Mouse (Mus musculus) NIH3T3 (cell line): ENCODE measurements around the gene Slc35b2.

Source experiments
- DNase-seq: peaks from one replicate; pipeline ENCODE4 v3.0.0-alpha.2; 2012; ENCODE audit warnings: low read depth

The Slc35b2 gene

DNA sequence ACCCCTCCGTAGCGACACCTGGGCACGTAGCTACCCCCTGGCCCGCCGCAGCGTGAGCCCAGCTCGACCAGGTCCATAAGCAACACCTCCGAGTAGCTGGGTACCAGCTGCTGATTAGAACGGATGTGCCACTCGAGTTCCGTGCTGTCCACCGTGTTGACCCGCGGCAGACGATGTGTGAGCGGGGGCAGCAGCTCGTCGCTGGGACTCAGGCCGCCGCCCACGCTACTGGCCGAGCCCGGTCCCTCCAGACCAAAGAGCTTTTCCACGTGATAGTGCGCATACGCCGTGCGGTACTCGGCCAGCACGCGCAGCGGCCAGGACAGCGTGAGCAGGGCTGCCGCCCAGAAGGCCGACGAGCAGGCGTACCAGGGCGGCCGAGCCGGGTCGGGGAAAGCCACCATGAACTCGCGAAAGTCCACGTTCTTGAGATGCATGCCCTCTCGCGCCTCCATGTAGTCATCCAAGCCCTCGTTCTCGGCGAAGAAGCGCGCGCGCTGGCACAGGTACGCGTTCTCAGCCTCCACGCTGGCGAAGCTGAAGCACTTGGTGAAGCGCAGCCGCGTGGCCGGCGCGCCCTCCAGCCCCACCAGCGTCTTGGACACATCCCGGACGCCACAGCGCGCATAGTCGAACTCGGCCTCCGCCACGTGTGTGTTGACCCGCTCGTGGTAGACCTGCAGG, 18.3 kb upstream of the Slc35b2 start:
- no peak for DNase-seq

DNA sequence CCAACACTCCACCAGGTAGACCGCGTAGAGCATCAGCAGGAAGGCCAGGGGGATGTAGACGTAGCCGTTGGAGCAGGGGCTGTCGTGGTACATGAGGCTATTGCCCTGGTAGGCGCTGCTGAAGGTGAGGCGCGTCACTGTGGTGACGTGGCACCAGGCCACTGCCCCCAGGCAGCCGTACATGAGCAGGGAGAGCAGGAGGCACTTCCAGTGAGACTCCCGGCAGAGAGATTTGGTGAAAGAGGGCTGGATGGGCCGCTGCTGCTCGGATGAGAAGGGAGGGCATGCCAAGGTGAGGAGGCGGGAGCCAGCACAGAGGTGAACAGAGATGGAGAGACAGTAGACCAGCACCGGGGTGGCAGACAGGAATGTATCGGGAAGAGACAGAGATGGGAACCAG, 16.7 kb upstream of the Slc35b2 start:
- no peak for DNase-seq

DNA sequence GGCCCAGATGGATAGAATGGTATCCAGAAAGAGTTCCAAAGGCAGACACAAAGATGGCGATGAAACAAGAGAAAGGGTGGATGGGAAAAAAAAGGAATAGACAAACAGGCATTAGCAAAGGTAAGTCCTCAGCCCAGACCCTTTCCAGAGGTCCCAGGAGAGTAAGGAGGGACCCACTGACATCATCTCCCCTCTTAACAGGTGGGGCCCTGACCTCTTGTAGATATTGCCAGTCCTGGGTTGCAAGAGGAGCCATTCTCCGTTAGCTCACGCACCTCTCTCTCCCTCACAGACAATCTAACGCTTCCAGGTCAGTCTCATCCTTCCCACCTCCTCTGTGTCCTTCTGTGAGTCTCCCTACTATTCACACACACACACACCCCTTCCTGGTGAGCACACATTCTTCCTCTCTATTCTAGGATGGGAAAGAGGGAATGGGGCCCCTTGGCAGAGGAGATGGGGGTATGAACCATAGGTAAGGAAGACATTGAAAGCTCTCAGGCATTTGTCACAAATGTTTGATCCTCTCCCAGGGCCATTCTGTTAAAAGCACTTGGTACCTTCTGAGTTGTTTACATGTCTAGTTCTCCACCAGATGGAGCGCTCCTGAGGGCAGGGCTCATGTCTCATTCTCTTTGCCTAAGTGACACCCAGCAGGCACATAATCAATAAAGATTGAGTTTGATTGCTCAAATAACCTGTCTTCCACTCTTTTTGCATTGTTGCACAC, 16.0 kb upstream of the Slc35b2 start:
- DNase-seq, result no peak

DNA sequence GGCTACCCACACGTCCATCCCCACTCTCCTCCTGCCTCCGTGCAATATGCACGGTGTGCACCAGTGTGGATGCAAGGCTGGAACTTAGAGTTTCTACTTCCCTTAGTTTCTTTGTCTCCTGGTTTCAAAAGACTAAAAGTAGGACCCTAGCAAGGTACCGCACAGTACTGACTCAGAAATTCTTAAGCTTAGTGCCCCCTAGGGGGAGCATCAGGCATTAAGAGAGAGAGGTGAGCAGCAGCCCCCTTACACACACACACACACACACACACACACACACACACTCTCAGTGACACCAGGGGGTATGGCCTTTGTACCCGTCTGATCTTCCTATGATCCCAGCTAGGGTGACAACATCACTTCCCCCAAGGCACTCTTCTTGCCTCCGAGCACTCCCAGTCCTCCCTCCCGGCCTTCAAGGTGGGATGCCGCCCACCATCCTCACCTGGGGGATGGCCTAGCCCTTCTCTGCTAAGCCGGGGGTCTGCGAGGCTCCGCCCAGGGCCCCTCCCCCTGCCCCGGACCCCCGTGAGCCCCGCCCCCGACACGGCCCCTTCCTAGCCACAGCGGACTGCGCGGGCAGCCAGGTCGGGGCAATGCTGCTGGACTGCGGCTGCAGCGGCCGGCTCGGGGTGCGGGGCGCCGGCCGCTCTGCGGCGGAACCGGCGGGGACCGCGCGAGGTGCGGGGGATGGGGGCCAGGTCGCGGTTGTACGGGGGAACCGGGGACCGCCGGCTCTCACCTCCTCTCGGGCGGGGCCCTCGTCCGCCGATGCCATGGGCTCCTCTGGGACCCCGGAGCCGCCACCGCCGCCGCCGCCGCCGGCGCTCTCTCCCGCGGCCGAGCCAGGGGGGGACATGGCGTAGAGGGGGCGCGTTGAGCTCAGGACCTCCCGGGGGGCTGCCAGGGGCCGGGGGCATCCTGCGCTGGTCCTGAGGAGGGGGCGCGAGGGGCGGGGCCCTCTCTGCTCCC, 14.8 kb upstream of the Slc35b2 start:
- DNase-seq, result no peak

DNA sequence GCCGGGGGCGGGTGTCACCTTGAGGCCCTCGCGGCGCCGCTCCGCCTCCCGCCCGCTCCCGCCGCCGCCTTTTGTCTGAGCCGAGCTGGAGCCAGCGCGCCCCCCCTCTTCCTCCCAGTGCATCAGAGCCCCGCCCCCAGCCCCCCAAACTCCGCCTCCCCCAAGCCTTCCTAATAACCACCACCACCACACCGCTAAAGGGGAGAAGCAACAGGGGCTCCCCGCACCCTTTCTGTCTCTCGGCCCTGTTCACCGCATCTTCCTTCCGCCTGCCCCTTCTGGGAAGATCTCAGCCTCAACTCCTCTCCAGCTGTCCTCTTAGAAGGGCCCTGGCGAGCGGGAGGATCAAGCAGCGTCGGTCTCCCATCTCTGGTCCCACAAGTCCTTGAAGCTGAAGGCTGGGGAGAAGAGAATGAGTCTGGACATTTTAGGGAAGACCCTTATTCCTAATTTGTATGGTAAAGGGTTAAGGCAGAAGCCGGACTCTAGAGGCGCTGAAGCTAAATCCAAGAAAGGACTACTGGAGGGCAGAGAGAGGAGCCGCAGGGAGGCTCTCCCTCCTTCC, 14.0 kb upstream of the Slc35b2 start, which contains the start of gene Tmem151b:
Tmem151b (minus strand) TSS at position 61 of the 565 bp plus-strand sequence.
- DNase-seq, result no peak

DNA sequence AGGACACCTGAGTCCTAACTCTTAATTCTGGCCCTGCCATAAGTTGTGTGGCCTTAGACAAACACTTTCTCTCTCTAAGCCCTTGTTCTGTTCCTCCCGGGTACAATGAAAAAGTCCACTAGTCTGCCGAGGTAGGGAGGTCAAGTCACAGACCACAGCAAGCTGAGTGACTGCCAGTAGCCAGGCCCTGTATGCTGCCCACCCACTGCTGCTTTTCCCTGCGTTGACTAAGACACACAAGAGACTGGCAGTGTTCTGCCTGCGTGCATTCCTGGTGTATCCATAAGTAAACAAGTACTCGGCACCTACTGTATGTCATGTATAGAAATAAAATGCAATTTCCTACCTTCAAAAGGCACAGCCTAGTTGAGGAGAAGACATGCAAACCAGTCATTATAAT, 13.4 kb upstream of the Slc35b2 start:
- no peak for DNase-seq

DNA sequence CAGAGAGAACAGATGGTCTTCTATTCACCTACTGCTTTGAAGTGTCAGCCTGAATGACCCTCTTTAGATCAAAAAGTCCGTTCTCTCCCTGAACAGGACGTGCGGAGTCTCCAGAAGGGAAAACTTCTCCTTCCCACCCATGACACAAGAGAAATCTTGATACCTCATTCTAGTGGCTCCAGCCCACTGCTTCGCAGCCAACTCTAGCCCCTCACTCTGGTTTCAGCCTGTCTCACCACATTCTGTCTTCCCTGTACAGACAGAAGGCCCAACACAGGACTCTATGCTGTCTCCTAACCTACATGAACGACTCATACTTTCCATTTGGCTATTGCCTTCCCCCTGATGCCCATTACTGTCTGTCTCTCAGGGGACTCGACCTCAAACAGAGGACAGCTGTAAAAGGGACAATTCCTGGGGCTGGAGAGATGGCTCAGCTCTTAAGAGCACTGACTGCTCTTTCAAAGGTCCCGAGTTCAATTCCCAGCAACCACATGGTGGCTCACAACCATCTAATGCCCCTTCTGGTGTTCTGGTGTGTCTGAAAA, 12.4 kb upstream of the Slc35b2 start:
- DNase-seq, result no peak

DNA sequence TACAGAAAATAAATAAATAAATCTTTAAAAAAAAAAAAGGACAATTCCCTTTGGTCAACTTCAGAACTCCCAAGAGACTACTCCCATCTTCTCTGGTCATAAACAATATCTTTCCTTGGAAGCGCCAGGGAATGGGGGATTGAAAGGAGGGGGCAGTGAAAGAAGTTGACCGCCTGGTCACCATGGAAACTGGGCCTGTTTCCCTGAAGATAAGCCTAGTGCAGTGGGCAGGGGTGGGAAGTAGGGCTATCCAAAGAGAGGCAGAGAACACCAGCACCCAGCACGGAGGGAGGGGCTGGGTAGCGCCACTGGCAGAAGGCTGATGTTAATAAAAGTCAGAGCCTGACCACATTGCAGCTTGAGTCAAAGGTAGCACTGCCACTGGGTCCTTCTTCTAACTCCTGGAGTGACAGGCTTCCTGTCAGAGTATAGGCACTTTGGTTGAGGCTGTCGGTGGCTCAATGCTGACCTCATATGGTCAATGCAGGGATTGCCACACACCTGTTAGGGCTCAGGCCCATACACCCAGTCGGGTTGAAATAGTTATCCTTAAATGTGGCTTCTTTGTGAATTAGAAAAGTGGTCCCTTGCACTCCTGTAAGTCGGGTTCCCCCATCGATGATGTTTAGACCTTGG, 11.7 kb upstream of the Slc35b2 start:
- peak; percentile 86 for DNase-seq

DNA sequence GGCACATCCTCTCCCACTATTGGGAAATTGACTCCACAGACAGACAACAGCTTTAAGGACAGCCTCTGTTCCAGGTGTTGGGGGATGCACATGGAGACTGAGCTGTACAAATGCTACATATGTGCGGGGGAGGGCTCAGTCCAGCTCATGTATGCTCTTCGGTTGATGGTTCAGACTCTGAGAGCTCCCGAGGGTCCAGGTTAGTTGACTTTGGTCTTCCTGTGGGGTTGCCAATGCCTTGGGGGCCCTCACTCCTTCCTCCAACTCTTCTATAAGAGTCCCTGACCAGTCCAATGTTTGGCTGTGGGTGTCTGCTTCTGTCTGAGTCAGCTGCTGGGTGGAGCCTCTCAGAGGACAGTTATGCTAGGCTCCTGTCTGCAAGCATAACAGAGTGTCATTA, 10.6 kb upstream of the Slc35b2 start:
- no peak for DNase-seq

DNA sequence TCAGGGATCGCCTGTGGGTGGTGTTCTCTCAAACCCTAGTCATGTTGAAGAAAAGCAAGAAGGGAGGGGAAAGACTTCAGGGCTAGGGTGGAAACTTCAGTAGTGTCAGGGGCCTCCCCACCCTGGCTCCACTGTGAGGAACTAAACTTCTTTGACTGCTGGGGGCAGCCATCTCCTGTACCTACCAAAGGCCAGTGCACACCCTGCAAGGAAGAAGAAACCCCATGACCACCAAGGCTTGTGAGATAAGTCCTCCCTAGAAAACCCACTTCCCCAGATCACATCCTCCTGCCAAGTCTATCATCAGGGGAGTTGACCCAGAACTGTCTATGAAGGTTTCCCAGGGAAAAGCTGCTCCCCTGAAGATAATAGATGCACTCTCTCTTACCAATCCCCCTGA, 9.3 kb upstream of the Slc35b2 start:
- no peak for DNase-seq

DNA sequence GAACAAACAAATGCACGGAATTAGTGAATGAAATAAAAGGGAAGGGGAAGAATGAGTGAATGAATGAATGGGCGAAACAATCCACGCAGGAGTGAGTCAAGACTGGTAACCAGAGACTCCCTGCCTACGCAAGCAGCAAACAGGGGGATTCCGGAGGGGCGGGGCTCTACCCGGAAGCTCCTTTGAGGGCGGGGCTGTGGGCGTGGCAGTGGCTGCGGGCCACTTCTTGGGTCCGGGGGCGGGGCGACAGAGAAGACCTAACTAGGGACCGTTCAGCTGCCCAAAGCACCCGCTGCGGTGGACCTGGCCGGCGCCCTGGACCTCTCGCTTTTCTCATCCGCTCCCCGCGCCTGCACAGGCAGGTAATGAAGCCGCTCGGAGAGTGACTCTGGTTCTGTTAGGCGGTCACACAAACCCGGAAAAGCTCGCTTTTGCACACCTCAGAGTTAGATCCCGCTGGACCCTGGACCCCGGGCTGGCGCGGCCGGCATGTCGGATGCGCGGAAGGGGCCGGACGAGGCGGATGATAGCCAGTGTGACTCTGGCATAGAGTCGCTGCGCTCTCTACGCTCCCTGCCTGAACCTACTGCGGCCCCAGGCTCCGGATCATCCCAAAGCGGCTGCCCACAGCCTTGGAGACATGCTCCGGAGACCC, 8.1 kb upstream of the Slc35b2 start, which contains the start of gene Nfkbie:
Nfkbie (plus strand) TSS at position 252 of the 655 bp plus-strand sequence.
- DNase-seq, result peak; percentile 97

DNA sequence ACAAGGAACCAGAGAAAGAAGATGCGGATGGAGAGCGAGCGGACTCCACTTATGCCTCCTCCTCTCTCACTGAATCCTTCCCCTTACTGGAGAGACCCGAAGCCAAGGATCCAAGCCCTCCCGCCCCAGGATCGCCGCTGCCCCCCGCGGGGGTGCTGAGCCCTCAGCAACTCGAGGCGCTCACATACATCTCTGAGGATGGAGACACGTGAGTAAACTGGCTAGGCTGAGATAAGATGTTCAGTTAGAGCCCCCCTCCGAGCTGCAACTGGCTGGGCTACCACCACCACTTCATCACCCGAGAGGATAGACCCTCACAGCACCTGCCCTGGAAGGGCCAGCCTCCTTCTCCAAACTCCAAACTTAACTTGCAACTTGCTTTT, 7.6 kb upstream of the Slc35b2 start:
- DNase-seq, result no peak

DNA sequence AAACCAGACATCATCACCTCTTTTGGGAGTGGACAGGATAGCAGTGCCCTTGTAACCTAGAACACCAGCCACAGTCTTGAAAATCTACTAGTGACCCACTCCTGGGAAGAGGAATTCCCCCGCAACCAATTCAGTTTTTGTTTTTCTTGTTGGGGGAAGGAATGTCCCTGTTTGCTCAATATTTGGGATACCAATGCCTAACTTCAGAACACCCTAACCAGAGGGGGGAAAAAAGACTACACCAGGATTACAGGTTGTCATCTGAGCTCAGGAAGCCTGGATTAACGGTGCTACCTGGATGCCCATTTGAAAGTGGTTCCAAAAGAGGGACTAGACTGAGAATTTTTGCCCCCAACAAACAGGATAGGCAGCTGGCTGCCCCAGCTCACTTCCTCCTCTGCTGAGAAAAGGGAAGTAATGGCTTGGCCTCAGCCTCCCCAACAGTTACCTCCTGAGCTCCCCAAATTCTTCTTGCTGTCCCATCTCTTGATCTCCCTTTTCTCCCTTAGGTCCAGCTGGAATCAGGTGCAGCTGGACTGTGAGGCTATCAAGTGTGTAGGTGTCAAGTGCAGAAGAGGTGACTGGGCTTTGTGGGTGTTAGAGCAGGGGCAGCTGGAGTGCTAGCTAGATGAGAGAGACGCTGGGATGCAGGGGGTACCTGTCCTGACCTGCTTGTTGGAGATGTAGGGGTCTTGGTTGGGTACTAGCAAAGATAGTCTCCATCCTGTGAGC, 7.0 kb upstream of the Slc35b2 start:
- no peak for DNase-seq

DNA sequence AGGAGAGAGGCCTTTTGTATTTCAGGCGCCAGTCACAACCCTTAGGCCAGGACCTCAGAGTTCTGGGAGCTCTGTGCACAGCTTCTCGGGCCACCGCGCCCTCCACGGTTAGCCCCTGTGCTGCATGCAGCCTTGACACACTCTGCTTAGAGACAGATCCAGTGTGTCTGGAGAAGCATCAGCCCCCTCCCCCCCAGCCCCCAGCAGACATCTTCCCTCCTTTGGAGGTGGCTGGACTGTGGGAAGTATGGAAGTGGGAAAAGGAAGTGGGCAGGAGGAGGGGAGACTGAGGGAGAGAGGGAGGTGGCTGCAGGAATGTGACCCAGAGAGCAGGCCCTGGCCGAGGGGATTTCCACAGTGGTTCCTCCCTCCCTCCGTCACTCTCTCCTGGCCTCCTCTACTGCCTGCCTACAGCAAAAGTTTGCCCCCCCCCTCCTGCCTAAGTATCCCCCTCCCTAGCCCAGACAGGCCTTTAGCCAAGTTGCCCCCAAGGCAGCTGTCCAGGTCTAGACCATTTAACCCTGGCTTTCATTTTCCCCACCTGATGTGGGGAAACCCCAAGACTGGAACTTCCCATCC, 6.3 kb upstream of the Slc35b2 start:
- DNase-seq, result peak; percentile 27

DNA sequence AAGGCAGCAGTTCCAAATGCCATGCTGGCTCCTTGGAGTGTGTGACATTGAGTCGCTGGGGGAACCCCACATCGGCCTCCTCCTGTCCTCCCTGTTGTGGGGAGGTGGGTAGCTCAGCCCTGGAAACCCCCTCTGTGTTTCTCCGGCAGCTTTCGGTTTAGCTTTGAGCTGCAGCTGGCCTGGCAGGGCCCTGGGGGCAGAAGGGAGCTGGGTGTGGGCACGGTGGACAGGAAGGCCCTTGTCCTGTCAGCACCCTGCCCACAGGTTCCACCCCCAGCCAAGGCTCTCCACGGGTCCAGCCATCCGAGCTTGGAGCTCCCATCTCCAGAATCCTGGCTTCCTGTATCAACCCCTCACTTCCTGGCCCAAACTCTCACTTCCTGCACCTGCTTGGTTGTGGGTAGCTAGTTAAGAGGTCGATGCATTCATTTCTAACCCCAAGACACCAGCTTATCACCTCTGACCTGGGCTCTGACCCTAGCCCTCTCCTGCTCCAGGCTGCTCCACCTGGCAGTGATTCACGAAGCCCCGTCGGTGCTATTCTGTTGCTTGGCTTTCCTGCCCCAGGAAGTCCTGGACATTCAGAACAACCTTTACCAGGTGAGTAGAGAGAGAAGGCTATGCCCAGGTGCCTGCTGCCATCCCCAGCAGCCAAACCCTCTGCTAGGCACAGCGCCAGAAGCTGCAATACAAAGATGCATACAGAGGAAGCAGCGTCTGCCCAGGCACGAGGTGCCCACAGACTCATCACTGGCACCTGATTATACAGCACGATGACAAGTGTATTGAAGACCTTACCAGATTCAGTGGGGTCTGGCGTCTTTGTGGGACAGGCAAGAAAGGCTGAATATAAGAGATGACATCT, 5.4 kb upstream of the Slc35b2 start:
- no peak for DNase-seq

DNA sequence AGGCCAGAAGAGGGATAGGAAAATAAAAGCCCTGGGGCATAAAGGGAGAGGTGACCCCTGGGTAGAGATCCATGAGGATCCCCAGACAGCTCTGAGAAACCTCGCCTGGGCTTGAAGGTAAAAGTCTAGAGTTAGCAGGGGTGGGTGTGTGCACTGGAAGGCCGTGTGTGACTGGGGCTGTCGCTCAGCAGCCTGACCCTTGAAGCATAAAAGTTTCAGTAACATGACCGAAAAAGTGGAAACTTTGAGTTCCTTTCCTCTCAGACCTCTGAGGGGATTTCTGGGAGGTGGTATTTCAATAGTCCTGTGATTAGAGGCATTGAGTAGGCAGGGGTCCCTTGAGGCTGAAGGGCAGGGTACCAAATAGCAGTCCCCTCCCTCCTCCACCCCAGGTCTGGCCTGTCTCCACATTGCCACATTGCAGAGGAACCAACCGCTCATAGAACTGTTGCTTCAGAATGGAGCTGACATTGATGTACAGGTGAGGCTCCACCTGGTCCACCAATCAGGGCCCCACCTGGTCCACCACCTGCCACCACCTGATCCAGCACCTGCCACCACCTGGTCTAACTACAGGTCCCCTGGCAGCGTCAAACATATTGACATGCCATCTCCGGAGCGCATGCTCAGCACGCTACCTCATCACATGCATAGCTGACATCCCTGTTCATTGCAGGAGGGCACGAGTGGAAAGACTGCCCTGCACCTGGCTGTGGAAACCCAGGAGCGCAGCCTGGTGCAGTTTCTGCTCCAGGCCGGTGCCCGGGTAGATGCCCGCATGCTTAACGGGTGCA, 3.7 kb upstream of the Slc35b2 start:
- DNase-seq, result no peak

DNA sequence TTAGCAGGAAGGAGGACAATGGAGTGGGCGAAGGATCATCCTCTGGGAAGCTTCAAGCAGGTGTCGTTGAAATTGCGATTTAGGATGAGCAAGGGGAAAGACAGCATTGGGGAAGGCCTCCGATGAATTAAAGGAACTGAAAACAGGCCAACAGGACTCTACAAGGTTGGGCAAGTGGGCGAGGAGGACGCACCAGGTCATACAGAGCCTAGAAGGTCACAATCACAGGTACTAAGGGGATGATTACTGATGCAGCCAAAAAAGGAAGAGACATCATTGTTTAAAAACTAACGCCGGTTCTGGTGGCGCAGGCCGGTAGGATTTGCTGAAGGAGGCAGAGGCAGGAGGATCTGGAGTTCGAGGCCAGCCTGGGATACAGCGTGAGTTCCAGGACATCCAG, 458 bp upstream of the Slc35b2 start:
- DNase-seq, result no peak

DNA sequence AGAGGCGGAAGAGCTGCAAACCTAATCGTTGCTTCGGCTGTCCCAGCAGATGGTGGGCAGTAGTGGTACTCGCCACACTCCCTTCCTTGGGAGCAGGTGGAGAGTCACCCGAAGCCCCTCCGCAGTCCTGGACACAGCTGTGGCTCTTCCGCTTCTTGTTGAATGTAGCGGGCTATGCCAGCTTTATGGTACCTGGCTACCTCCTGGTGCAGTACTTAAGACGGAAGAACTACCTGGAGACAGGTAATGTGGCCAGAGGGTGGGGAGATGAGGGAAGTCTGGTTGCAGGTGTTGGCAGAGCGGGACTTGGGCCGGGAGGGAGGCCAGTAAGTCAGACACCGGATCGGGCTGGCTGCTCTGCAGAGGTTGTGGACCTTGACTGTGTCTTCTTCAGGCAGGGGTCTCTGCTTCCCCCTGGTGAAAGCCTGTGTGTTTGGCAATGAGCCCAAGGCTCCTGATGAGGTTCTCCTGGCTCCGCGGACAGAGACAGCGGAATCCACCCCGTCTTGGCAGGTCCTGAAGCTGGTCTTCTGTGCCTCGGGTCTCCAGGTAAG, 934 bp downstream of the Slc35b2 start:
- peak; percentile 26 for DNase-seq
